Comparison of ENCODE assay signal across 19 mouse cellular contexts in genomic region chr11:97210728-97211400, GRCm38 (mm10). TPM values are rescaled to one million over a fixed set of nuclear protein-coding genes. Genes with fewer than 3 reads are reported as not detected.
DNase-seq lines count a peak whose midpoint lies in the region; ATAC-seq and TF ChIP-seq lines count a peak whose summit lies in the region.
"Had no signal": no experiment of that assay in that cellular context is flagged by ENCODE, and none has a peak within 500 bp of the region (broad histone marks: within the 10 kb centered on the region; RNA-seq: fewer than 3 reads in every experiment).

No protein-coding gene starts in this region.

- no peak for TF ChIP-seq EP300 in stomach, postnatal 0 days (optimal IDR thresholded peaks at IDR 0.05)

- no peak overlapping the region for H3K27ac ChIP-seq in kidney, embryonic 14.5 days (ENCODE audit: low read depth, low read length)
- 0 out of 2 replicates have a peak overlapping the region, but pooled peaks have one; percentile 61 for H3K27ac ChIP-seq in stomach, postnatal 0 days (replicated peaks)
- H3K27ac ChIP-seq: forebrain, embryonic 12.5 days; hindbrain, postnatal 0 days; neural tube, embryonic 12.5 days had no signal

- no peak overlapping the region for H3K4me3 ChIP-seq in kidney, embryonic 14.5 days (ENCODE audit: low read length)
- H3K4me3 ChIP-seq in megakaryocyte, embryonic 14.5 days (replicated peaks): peak overlapping the region; percentile 16
- no peak overlapping the region for H3K4me3 ChIP-seq in stomach, postnatal 0 days (ENCODE audit: low read depth, low read length)
- H3K4me3 ChIP-seq: forebrain, embryonic 12.5 days; neural tube, embryonic 12.5 days had no signal

- DNase-seq in kidney, adult 18-20 months: peak; percentile 35
- peak; percentile 36 to 56 for DNase-seq in kidney, postnatal 25 days
- no peak for DNase-seq in stomach, postnatal 0 days (ENCODE audit: low spot score)
- no peak for DNase-seq in ovary, postnatal 10 days (ENCODE audit: low spot score)
- DNase-seq in right cerebral cortex, postnatal 10 days (ENCODE audit: low spot score in 2 of 2): no peak
- DNase-seq: adrenal gland, postnatal 10 days; cerebellum, adult 2 months; gastrocnemius, postnatal 10 days; heart, adult 18-20 months; heart, postnatal 4 days; layer of hippocampus, adult 9-11 months; lung, embryonic 14.5 days; thymus, adult 2 months had no signal

- 69% methylated on average over 9 of the region's 9 CpGs for WGBS in kidney, embryonic 14.5 days
- 59% methylated on average over 9 of the region's 9 CpGs for WGBS in stomach, postnatal 0 days

- TF ChIP-seq CTCF in stomach, postnatal 0 days (IDR thresholded peaks at IDR 0.05; ENCODE audit: low read depth): no peak

- H3K27me3 ChIP-seq in kidney, embryonic 14.5 days (ENCODE audit: control insufficient read depth, insufficient read depth, low read length): no peaks in the 10 kb centered on the region
- H3K27me3 ChIP-seq in megakaryocyte, embryonic 14.5 days (replicated peaks): no peaks in the 10 kb centered on the region
- H3K27me3 ChIP-seq in stomach, postnatal 0 days (ENCODE audit: control insufficient read depth, insufficient read depth, low read length): no peaks in the 10 kb centered on the region
- H3K27me3 ChIP-seq: forebrain, embryonic 12.5 days; neural tube, embryonic 12.5 days had no signal

- H3K9ac ChIP-seq in kidney, embryonic 14.5 days (ENCODE audit: low read depth, low read length): no peak overlapping the region
- H3K9ac ChIP-seq in stomach, postnatal 0 days (ENCODE audit: low read length): no peak overlapping the region
- H3K9ac ChIP-seq: forebrain, embryonic 12.5 days; lung, embryonic 14.5 days; neural tube, embryonic 12.5 days had no signal

- no peaks in the 10 kb centered on the region for H3K4me1 ChIP-seq in kidney, embryonic 14.5 days (ENCODE audit: control insufficient read depth, insufficient read depth, low read length)
- peaks cover 6% of the 10 kb centered on the region; the same call in 1 of the 2 replicates for H3K4me1 ChIP-seq in megakaryocyte, embryonic 14.5 days
- H3K4me1 ChIP-seq in stomach, postnatal 0 days (replicated peaks; ENCODE audit: control insufficient read depth, insufficient read depth): no peaks in the 10 kb centered on the region
- H3K4me1 ChIP-seq: forebrain, embryonic 12.5 days; neural tube, embryonic 12.5 days had no signal

- ATAC-seq in kidney, embryonic 14.5 days (ENCODE audit: low FRiP score, low TSS enrichment): no peak
- ATAC-seq in megakaryocyte, adult 5-6 weeks (ENCODE audit: poor library complexity, severe bottlenecking): no peak
- no peak for ATAC-seq in stomach, postnatal 0 days (ENCODE audit: low FRiP score, low TSS enrichment)
- ATAC-seq: hindbrain, postnatal 0 days had no signal

- no peaks in the 10 kb centered on the region for H3K9me3 ChIP-seq in kidney, embryonic 14.5 days (ENCODE audit: control insufficient read depth, low read length)
- H3K9me3 ChIP-seq in megakaryocyte, embryonic 14.5 days: no peaks in the 10 kb centered on the region
- no peaks in the 10 kb centered on the region for H3K9me3 ChIP-seq in stomach, postnatal 0 days (ENCODE audit: control insufficient read depth, low read length)
- H3K9me3 ChIP-seq: forebrain, embryonic 12.5 days; neural tube, embryonic 12.5 days had no signal

- H3K4me2 ChIP-seq in kidney, embryonic 14.5 days (replicated peaks; ENCODE audit: low read depth, low read length): no peak overlapping the region
- H3K4me2 ChIP-seq in stomach, postnatal 0 days (replicated peaks; ENCODE audit: low read depth): no peak overlapping the region
- H3K4me2 ChIP-seq: forebrain, embryonic 12.5 days; lung, embryonic 14.5 days; neural tube, embryonic 12.5 days had no signal

- H3K36me3 ChIP-seq in kidney, embryonic 14.5 days (ENCODE audit: control insufficient read depth, insufficient read depth, low read length): peaks cover 76% of the 10 kb centered on the region
- H3K36me3 ChIP-seq in megakaryocyte, embryonic 14.5 days (replicated peaks; ENCODE audit: low read length): peaks cover 98% of the 10 kb centered on the region
- H3K36me3 ChIP-seq in stomach, postnatal 0 days (ENCODE audit: control insufficient read depth, insufficient read depth, low read length): peaks cover 37% of the 10 kb centered on the region

RNA-seq across cellular contexts. Expression of gene Kpnb1, which starts 23.2 kb away (rescaled TPM):
- 60.0 and 84.3 TPM in 2 replicates for polyA plus RNA-seq in kidney, embryonic 14.5 days (2014; fragmentation: Nextera tagmentation; extraction: Ambion mirVana)
- polyA plus RNA-seq in megakaryocyte, embryonic 14.5 days (2012; ENCODE audit: insufficient read depth, low replicate concordance): 10.2 TPM in 2 replicates
- total RNA-seq in megakaryocyte, adult 5-6 weeks (2015): 86.9 and 93.7 TPM in 2 replicates
- 196 and 233 TPM in 2 replicates for total RNA-seq in megakaryocyte, adult 5-6 weeks (2017)
- polyA plus RNA-seq in stomach, postnatal 0 days (2015; fragmentation: Nextera tagmentation; extraction: Ambion mirVana): 18.5 and 19.2 TPM in 2 replicates

RNA-seq across cellular contexts. Expression of gene Tbkbp1, which starts 59.6 kb away (rescaled TPM):
- 6.0 and 6.8 TPM in 2 replicates for polyA plus RNA-seq in kidney, embryonic 14.5 days (2014; fragmentation: Nextera tagmentation; extraction: Ambion mirVana)
- polyA plus RNA-seq in megakaryocyte, embryonic 14.5 days (2012; ENCODE audit: insufficient read depth, low replicate concordance): 99.9 and 349 TPM in 2 replicates
- 16.0 and 17.6 TPM in 2 replicates for total RNA-seq in megakaryocyte, adult 5-6 weeks (2015)
- total RNA-seq in megakaryocyte, adult 5-6 weeks (2017): 13.6 and 17.2 TPM in 2 replicates
- polyA plus RNA-seq in stomach, postnatal 0 days (2015; fragmentation: Nextera tagmentation; extraction: Ambion mirVana): 1.8 and 2.4 TPM in 2 replicates

Comparison
In these comparisons a context has a peak if more than half of its experiments do, and no peak if none do; other contexts are left out.
1. DNase-seq: peak in kidney, adult 18-20 months (single experiment) and kidney, postnatal 25 days (2 of 2); none in stomach, postnatal 0 days (single experiment), ovary, postnatal 10 days (single experiment) and right cerebral cortex, postnatal 10 days (0 of 2).
2. RNA of gene Tbkbp1, which starts 59.6 kb away (polyA plus RNA-seq): 99.9 to 349 TPM in megakaryocyte, embryonic 14.5 days; 6.0 to 6.8 TPM in kidney, embryonic 14.5 days and 1.8 to 2.4 TPM in stomach, postnatal 0 days; every median in the first group is over 10 times any median in the second.